Comparison of ENCODE assay signal across 11 mouse cellular contexts in genomic region chr16:35159991-35160390, GRCm38 (mm10). TPM values are rescaled to one million over a fixed set of nuclear protein-coding genes. Genes with fewer than 3 reads are reported as not detected.
DNase-seq lines count a peak whose midpoint lies in the region; ATAC-seq and TF ChIP-seq lines count a peak whose summit lies in the region.
"Had no signal": no experiment of that assay in that cellular context is flagged by ENCODE, and none has a peak within 500 bp of the region (broad histone marks: within the 10 kb centered on the region; RNA-seq: fewer than 3 reads in every experiment).

No protein-coding gene starts in this region.

- peaks cover 65% of the 10 kb centered on the region for H3K4me1 ChIP-seq in embryonic facial prominence, embryonic 13.5 days
- peaks cover 50% of the 10 kb centered on the region for H3K4me1 ChIP-seq in embryonic facial prominence, embryonic 10.5 days
- peaks cover 75% of the 10 kb centered on the region for H3K4me1 ChIP-seq in hindbrain, embryonic 14.5 days (replicated peaks; ENCODE audit: control insufficient read depth, insufficient read depth, low read length)
- H3K4me1 ChIP-seq in neural tube, embryonic 14.5 days (ENCODE audit: control insufficient read depth, insufficient read depth, low read length) = peaks cover 59% of the 10 kb centered on the region

- H3K36me3 ChIP-seq in embryonic facial prominence, embryonic 13.5 days = 0 out of 2 replicates have a peak, but pooled peaks cover 3% of the 10 kb centered on the region
- no peaks in the 10 kb centered on the region; the same call in 1 of the 2 replicates for H3K36me3 ChIP-seq in embryonic facial prominence, embryonic 10.5 days (replicated peaks)
- H3K36me3 ChIP-seq in hindbrain, embryonic 14.5 days (replicated peaks; ENCODE audit: control insufficient read depth, insufficient read depth) = no peaks in the 10 kb centered on the region
- no peaks in the 10 kb centered on the region for H3K36me3 ChIP-seq in neural tube, embryonic 14.5 days (ENCODE audit: control insufficient read depth, insufficient read depth, low read length)
- H3K36me3 ChIP-seq: limb, embryonic 15.5 days had no signal

- H3K4me3 ChIP-seq in embryonic facial prominence, embryonic 13.5 days = no peak overlapping the region
- H3K4me3 ChIP-seq in embryonic facial prominence, embryonic 10.5 days = no peak overlapping the region
- peak overlapping the region; percentile 70 for H3K4me3 ChIP-seq in left cerebral cortex, adult 2 months
- H3K4me3 ChIP-seq in hindbrain, embryonic 14.5 days (replicated peaks; ENCODE audit: low read length) = no peak overlapping the region
- no peak overlapping the region for H3K4me3 ChIP-seq in neural tube, embryonic 14.5 days (ENCODE audit: low read depth, low read length)
- H3K4me3 ChIP-seq: limb, embryonic 15.5 days had no signal

- ATAC-seq in embryonic facial prominence, embryonic 13.5 days (ENCODE audit: insufficient number of reproducible peaks, insufficient read depth, low FRiP score, low TSS enrichment, low read depth) = no peak
- ATAC-seq in hindbrain, embryonic 14.5 days (ENCODE audit: low FRiP score) = no peak
- no peak for ATAC-seq in neural tube, embryonic 14.5 days (ENCODE audit: low read depth)
- no peak for ATAC-seq in megakaryocyte, adult 5-6 weeks (ENCODE audit: poor library complexity, severe bottlenecking)

- peak overlapping the region; percentile 91; the same call in 1 of the 2 replicates for H3K4me2 ChIP-seq in embryonic facial prominence, embryonic 13.5 days
- H3K4me2 ChIP-seq in hindbrain, embryonic 14.5 days (replicated peaks) = peak overlapping the region; percentile 68
- H3K4me2 ChIP-seq in neural tube, embryonic 14.5 days (ENCODE audit: low read depth, low read length) = peak overlapping the region; percentile 56
- H3K4me2 ChIP-seq: limb, embryonic 15.5 days had no signal

- DNase-seq in embryonic facial prominence, embryonic 10.5 days (ENCODE audit: low spot score) = no peak
- DNase-seq in left cerebral cortex, adult 2 months (ENCODE audit: extremely low spot score in 1 of 2, low spot score in 2 of 2) = no peak
- no peak for DNase-seq in left cerebral cortex, adult 11 months (ENCODE audit: low spot score)
- peak; percentile 53 for DNase-seq in hindbrain, embryonic 14.5 days (ENCODE audit: low spot score)
- no peak for DNase-seq in adrenal gland, adult 8-10 months
- DNase-seq: kidney, postnatal 25 days had no signal

- intact Hi-C loops in left cerebral cortex, adult 2 months (cut with DNase I) = no loop called here

- no peaks in the 10 kb centered on the region for H3K9me3 ChIP-seq in embryonic facial prominence, embryonic 13.5 days
- no peaks in the 10 kb centered on the region for H3K9me3 ChIP-seq in embryonic facial prominence, embryonic 10.5 days
- H3K9me3 ChIP-seq in hindbrain, embryonic 14.5 days (ENCODE audit: control insufficient read depth, low read length) = no peaks in the 10 kb centered on the region
- H3K9me3 ChIP-seq in neural tube, embryonic 14.5 days (ENCODE audit: control insufficient read depth, low read length) = no peaks in the 10 kb centered on the region
- H3K9me3 ChIP-seq: limb, embryonic 15.5 days had no signal

- WGBS in embryonic facial prominence, embryonic 13.5 days = 70% methylated on average over 4 of the region's 4 CpGs
- WGBS in embryonic facial prominence, embryonic 10.5 days = 76% methylated on average over 4 of the region's 4 CpGs
- 54% methylated on average over 4 of the region's 4 CpGs for WGBS in hindbrain, embryonic 14.5 days
- 50% methylated on average over 4 of the region's 4 CpGs for WGBS in neural tube, embryonic 14.5 days

- H3K27me3 ChIP-seq in embryonic facial prominence, embryonic 13.5 days = peaks cover 35% of the 10 kb centered on the region
- peaks cover 38% of the 10 kb centered on the region for H3K27me3 ChIP-seq in embryonic facial prominence, embryonic 10.5 days (replicated peaks; ENCODE audit: low read depth, poor library complexity, severe bottlenecking)
- peaks cover 6% of the 10 kb centered on the region; the same call in 1 of the 2 replicates for H3K27me3 ChIP-seq in hindbrain, embryonic 14.5 days (ENCODE audit: control insufficient read depth, insufficient read depth, low read length)
- peaks cover 5% of the 10 kb centered on the region for H3K27me3 ChIP-seq in neural tube, embryonic 14.5 days (ENCODE audit: control insufficient read depth, insufficient read depth, low read length)

- no peak overlapping the region for H3K27ac ChIP-seq in embryonic facial prominence, embryonic 13.5 days
- H3K27ac ChIP-seq in embryonic facial prominence, embryonic 10.5 days (replicated peaks) = no peak overlapping the region
- peak overlapping the region; percentile 58 for H3K27ac ChIP-seq in left cerebral cortex, adult 2 months
- H3K27ac ChIP-seq in hindbrain, embryonic 14.5 days = no peak overlapping the region
- no peak overlapping the region for H3K27ac ChIP-seq in neural tube, embryonic 14.5 days (ENCODE audit: low read depth, low read length)
- H3K27ac ChIP-seq: limb, embryonic 15.5 days had no signal

- no peak for TF ChIP-seq CTCF in left cerebral cortex, adult 2 months (IDR thresholded peaks at IDR 0.05)

- H3K9ac ChIP-seq in embryonic facial prominence, embryonic 13.5 days = no peak overlapping the region
- no peak overlapping the region for H3K9ac ChIP-seq in hindbrain, embryonic 14.5 days
- no peak overlapping the region for H3K9ac ChIP-seq in neural tube, embryonic 14.5 days (replicated peaks; ENCODE audit: low read depth, low read length)
- H3K9ac ChIP-seq: limb, embryonic 15.5 days had no signal

RNA-seq across cellular contexts. Expression of gene Adcy5, which starts 5.3 kb away (rescaled TPM):
- polyA plus RNA-seq in embryonic facial prominence, embryonic 13.5 days (2015; fragmentation: Nextera tagmentation; extraction: Ambion mirVana) = 3.0 and 3.9 TPM in 2 replicates
- polyA plus RNA-seq in embryonic facial prominence, embryonic 10.5 days (2016; fragmentation: Nextera tagmentation; extraction: Ambion mirVana) = 0.48 and 0.70 TPM in 2 replicates
- 100 to 1,000 TPM in 1 of 2 experiments, 10 to 100 TPM in 1; 96.8 to 129 TPM for total RNA-seq in left cerebral cortex, adult 2 months (2021)
- 7.9 and 9.0 TPM in 2 replicates for polyA plus RNA-seq in hindbrain, embryonic 14.5 days (2014; fragmentation: Nextera tagmentation; extraction: Ambion mirVana)
- polyA plus RNA-seq in neural tube, embryonic 14.5 days (2014; fragmentation: Nextera tagmentation; extraction: Ambion mirVana) = 8.3 and 8.8 TPM in 2 replicates
- 10 to 100 TPM; 11.8 to 19.1 (median 13.6) TPM for total RNA-seq in adrenal gland, adult 8-10 months (2022)
- total RNA-seq in megakaryocyte, adult 5-6 weeks (2015) = not detected in 2 replicates
- total RNA-seq in megakaryocyte, adult 5-6 weeks (2017) = not detected in 2 replicates
- total RNA-seq: hematopoietic stem cell, adult 5-6 weeks had no signal
